Mouse (Mus musculus): ENCODE measurements around the gene Isg20. TPM values are rescaled to one million over a fixed set of nuclear protein-coding genes. Genes with fewer than 3 reads are reported as not detected.

The Isg20 gene
- polyA plus RNA-seq, 1 experiment: 8.6 TPM

DNA sequence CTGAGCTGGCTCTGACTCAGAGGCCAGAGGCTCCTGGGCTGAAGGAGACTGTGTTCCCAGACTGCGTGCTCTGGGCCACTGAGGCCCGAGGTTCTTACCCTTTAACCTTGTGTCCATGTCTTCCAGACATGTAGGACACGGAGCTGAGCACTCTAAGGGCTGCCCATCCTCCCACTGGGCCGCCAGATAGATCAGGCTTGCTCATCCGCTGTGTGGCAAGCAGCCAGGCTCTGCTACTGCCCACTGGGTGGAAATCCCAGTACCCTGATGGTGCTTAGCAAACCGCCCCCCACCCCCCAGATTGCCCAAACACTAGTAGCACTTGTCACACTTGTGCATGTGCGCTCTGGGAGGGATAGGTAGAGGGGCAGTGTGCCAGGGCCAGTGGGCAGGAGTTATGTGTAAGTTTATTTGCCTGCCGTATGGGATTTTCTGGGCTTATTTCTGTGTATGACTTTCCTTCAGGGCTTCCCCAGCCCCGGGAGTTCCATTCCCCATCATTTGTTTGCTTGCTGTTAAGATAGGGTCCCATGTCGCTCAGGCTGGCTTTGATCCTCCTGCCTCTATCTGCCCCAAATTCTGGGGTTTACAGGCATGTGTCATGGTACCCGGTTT is 1.8 kb downstream of the Isg20 start:
- Histone ChIP-seq H3K4me1 (ENCODE audit: control insufficient read depth, insufficient read depth, insufficient read length, low read length) (peaks cover 4% of the 10 kb centered on the region; the same call in 1 of the 2 replicates), H3K27ac (replicated peaks; ENCODE audit: low read depth, low read length) (no peak overlapping the region), H3K4me3 (ENCODE audit: insufficient read depth, low read depth, low read length) (no peak overlapping the region)

DNA sequence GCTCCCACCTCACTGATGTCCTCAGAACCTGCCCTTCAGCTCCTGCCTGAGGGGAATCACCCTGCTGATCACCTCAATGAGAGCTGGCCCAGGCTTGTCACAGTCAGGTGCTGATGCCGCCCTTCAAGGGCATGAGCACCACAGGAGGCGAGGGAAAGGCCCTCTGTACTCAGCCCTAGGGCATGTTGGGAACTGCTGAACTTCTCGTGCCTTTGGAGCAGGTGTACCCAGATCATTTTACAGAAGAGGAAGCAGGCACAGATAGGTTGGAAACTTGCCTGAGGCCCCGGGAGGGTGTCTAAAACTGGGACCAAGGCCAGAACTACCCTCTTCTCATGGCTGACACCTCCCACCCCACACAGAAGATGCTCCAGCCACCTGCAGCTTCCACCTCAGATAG is 5.5 kb downstream of the Isg20 start:
- Histone ChIP-seq H3K27ac (replicated peaks; ENCODE audit: low read depth, low read length) (no peak overlapping the region), H3K4me3 (ENCODE audit: insufficient read depth, low read depth, low read length) (no peak overlapping the region), H3K4me1 (ENCODE audit: control insufficient read depth, insufficient read depth, insufficient read length, low read length) (peaks cover 4% of the 10 kb centered on the region; the same call in 1 of the 2 replicates)

DNA sequence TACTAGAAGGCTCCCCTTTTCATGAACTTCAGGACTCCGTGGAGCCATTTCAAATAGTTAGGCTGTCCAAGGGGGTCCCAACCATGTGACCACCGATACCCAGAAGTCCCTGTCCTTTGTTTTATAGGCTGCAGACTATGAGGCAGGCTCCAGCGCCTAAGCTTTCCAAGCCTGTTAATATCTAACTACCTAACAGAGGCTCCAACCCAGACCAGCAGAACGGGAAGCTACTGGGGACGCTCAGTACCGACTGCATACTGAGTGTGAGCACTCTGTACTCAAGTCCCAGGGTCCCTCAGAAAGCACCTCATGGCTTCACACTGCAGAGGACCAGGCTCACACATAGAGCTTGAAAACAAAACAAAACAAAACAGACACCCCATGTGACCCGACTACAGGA is 9.3 kb downstream of the Isg20 start:
- Histone ChIP-seq H3K4me3 (ENCODE audit: insufficient read depth, low read depth, low read length) (no peak overlapping the region), H3K27ac (replicated peaks; ENCODE audit: low read depth, low read length) (no peak overlapping the region), H3K4me1 (ENCODE audit: control insufficient read depth, insufficient read depth, insufficient read length, low read length) (no peaks in the 10 kb centered on the region)

GRCm38 (mm10) chr7:78924300-78924699 is 11.1 kb downstream of the Isg20 start:
- H3K27ac ChIP-seq (replicated peaks; ENCODE audit: low read depth, low read length): no peak overlapping the region
- H3K4me1 ChIP-seq (ENCODE audit: control insufficient read depth, insufficient read depth, insufficient read length, low read length): no peaks in the 10 kb centered on the region
- H3K4me3 ChIP-seq (ENCODE audit: insufficient read depth, low read depth, low read length): no peak overlapping the region

DNA sequence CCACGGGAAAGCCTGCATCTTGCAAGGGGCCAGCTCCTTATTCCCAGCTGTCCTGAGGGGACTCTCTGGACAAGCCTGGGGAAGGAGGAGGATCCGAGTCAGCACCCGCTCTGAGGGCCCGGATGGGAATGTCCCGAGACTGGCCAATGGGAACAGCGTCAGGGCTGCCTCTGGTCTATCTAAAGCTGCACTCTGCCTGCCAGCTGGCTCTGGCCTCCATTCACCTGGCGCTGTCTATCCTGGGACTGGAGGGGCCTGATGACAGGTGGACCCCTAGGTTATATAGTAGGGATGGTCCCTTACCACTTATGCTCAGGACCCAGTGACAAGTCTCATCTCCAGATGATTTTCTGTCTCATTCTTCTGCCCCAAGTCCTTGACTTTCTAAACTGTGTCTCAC is 11.6 kb downstream of the Isg20 start:
- Histone ChIP-seq H3K4me1 (ENCODE audit: control insufficient read depth, insufficient read depth, insufficient read length, low read length) (no peaks in the 10 kb centered on the region), H3K4me3 (ENCODE audit: insufficient read depth, low read depth, low read length) (no peak overlapping the region), H3K27ac (replicated peaks; ENCODE audit: low read depth, low read length) (no peak overlapping the region)

DNA sequence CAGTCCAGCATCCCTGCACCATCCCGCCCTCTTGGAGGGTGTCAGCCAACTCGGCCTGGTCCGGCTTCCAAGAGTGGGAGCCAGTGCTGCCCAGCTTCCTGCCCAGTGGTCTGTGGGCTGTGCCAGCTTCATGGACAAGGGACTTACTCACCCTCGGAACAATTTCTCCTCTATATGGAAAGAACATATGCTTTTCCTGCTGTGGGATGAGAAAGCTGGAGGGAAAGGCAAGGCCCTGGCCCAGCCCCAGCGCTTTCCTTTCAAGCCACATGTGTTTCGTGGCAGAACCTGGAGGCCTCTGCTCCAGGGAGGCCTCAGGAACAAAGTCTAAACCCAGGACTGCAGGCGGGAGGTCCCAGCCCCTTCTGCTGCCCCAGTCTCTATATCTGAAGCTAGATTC is 12.5 kb downstream of the Isg20 start:
- no peak overlapping the region for H3K27ac ChIP-seq (replicated peaks; ENCODE audit: low read depth, low read length)
- no peak overlapping the region for H3K4me3 ChIP-seq (ENCODE audit: insufficient read depth, low read depth, low read length)

DNA sequence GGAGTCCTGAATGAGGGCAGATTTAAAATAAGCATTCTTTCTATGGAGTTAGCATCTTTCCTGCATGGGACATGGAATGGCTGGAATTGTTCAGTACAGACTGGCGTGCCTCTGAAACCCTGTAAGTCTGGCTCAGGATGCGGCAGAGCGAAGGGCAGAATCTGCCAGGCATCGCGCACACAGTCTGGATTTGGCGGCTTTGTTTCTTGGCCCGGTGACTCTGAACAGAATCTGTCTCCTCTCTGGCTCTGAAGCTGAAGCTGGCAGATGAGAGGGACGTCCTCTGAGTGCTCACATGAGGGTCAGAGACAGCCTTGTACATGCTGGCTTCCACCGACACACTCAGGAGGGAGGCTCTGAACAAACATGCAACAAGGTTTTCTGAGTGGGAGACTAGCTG is 12.9 kb downstream of the Isg20 start:
- H3K4me3 ChIP-seq (ENCODE audit: insufficient read depth, low read depth, low read length): no peak overlapping the region
- no peaks in the 10 kb centered on the region for H3K4me1 ChIP-seq (ENCODE audit: control insufficient read depth, insufficient read depth, insufficient read length, low read length)
- no peak overlapping the region for H3K27ac ChIP-seq (replicated peaks; ENCODE audit: low read depth, low read length)

More for the DNA sequence above, 12.5 kb downstream of the Isg20 start:
- no peaks in the 10 kb centered on the region for H3K4me1 ChIP-seq (ENCODE audit: control insufficient read depth, insufficient read depth, insufficient read length, low read length)

GRCm38 (mm10) chr7:78927266-78927665 is 14.0 kb downstream of the Isg20 start:
- Histone ChIP-seq H3K4me3 (ENCODE audit: insufficient read depth, low read depth, low read length) (no peak overlapping the region), H3K27ac (replicated peaks; ENCODE audit: low read depth, low read length) (no peak overlapping the region), H3K4me1 (ENCODE audit: control insufficient read depth, insufficient read depth, insufficient read length, low read length) (no peaks in the 10 kb centered on the region)

DNA sequence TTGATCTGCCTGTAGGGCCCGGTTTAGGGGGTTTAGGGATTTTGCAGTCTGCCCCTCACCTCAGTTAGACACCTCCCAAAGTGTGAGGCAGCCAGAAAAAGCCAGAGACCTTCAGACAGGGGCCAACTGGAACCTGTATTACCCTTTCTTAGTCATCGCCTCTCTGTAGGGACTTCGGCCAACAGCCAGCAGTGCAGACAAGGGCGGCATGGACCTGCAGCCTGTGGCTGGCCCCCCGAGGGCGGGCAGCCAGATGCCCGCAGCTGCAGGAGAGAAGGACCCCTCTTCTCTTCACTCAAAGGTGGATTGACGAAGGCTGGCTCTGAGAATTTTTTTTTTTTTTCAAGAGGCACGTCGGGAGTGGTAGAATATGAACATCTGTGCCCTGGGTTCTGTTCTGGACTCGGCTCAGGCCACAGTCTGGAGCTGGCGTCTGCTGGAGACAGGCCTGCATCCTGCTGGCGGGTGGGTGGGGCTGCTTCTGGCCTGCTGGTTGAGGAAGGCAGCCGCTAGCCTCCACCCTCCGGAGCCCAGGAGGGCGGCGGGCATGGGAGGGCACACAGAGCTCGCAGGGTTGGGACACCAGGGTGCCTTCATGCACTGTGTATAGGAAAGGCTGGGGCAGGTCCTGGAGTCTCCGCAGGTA is 25.9 kb downstream of the Isg20 start:
- Histone ChIP-seq H3K27ac (replicated peaks; ENCODE audit: low read depth, low read length) (no peak overlapping the region), H3K4me3 (ENCODE audit: insufficient read depth, low read depth, low read length) (no peak overlapping the region)

DNA sequence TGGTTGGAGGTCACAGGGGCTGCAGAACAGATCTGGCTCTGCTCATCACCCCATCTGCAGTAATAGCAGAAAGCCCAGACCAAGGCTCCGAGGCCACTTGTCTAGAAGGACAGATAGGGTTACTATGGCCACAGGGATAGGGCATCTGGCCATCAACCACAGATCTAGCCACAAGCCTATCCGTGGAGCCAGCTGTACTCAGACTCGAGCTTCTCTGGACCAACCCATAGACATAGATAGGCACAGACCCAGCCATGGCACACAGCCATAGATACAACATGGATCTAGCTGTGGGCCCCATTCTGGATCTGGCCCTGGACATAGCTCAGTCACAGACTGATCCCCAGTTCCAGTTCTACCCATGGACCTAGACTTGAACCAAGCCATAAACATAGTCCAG is 27.7 kb downstream of the Isg20 start:
- Histone ChIP-seq H3K27ac (replicated peaks; ENCODE audit: low read depth, low read length) (no peak overlapping the region), H3K4me3 (ENCODE audit: insufficient read depth, low read depth, low read length) (no peak overlapping the region), H3K4me1 (ENCODE audit: control insufficient read depth, insufficient read depth, insufficient read length, low read length) (no peaks in the 10 kb centered on the region)

More for the DNA sequence above, 25.9 kb downstream of the Isg20 start:
- H3K4me1 ChIP-seq (ENCODE audit: control insufficient read depth, insufficient read depth, insufficient read length, low read length): no peaks in the 10 kb centered on the region

DNA sequence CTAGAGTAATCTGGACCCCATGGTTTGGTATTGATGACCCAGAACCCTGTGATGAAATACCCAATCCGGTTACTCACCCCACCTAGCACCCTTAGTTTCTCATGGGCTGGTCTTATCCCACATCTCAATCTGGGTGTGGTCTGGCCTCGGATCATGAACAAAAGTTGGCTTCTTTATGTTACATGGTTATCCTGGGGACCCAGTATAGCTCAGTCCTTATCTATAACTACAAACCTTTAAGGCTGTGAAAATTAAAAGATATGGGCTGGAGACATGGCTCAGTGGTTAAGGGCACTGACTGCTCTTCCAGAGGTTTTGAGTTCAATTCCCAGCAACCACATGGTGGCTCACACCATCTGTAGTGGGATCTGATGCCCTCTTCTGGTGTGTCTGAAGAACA is 29.3 kb downstream of the Isg20 start:
- no peak overlapping the region for H3K4me3 ChIP-seq (ENCODE audit: insufficient read depth, low read depth, low read length)
- no peak overlapping the region for H3K27ac ChIP-seq (replicated peaks; ENCODE audit: low read depth, low read length)
- H3K4me1 ChIP-seq (ENCODE audit: control insufficient read depth, insufficient read depth, insufficient read length, low read length): no peaks in the 10 kb centered on the region

- H3K27ac ChIP-seq (replicated peaks; ENCODE audit: low read depth, low read length): no peak overlapping the region
- H3K4me3 ChIP-seq (ENCODE audit: insufficient read depth, low read depth, low read length): no peak overlapping the region
Measured at GRCm38 (mm10) chr7:78953886-78954572, 40.8 kb downstream of the Isg20 start.

GRCm38 (mm10) chr7:78954619-78955018 is 41.4 kb downstream of the Isg20 start:
- Histone ChIP-seq H3K4me1 (ENCODE audit: control insufficient read depth, insufficient read depth, insufficient read length, low read length) (no peaks in the 10 kb centered on the region), H3K4me3 (ENCODE audit: insufficient read depth, low read depth, low read length) (no peak overlapping the region), H3K27ac (replicated peaks; ENCODE audit: low read depth, low read length) (no peak overlapping the region)

More at GRCm38 (mm10) chr7:78953886-78954572, 40.8 kb downstream of the Isg20 start:
- no peaks in the 10 kb centered on the region for H3K4me1 ChIP-seq (ENCODE audit: control insufficient read depth, insufficient read depth, insufficient read length, low read length)

- Histone ChIP-seq H3K27ac (replicated peaks; ENCODE audit: low read depth, low read length) (no peak overlapping the region), H3K4me1 (ENCODE audit: control insufficient read depth, insufficient read depth, insufficient read length, low read length) (no peaks in the 10 kb centered on the region), H3K4me3 (ENCODE audit: insufficient read depth, low read depth, low read length) (no peak overlapping the region)
Measured at GRCm38 (mm10) chr7:78955086-78955485, 41.9 kb downstream of the Isg20 start.

DNA sequence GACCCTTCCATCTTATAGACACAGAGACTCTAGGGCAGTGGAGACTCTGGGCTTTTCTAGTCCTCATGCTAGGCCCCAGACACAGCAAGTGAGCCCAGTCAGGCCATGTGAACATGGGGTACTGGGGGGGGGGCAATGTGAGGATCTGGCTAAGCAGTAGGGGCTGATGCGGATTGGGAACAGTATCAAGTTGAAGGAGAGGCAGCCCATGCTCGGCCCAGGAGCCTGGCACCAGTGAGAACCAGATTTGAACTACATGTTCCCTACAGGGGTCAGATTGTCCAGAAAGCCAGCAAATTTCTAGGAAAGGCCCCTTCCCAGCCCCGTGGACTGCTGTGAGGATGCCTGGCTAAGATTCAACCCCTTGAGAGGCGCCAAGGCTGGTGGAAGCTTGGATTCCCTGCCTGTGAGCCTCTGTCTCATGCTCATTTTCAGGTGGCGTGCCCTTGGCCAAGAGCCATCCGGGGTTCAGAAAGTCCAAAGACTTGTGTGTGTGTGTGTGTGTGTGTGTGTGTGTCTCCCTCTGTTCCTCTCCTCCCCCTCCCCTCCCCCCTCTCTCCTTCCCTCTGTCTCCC is 45.4 kb downstream of the Isg20 start:
- Histone ChIP-seq H3K4me1 (ENCODE audit: control insufficient read depth, insufficient read depth, insufficient read length, low read length) (no peaks in the 10 kb centered on the region), H3K4me3 (ENCODE audit: insufficient read depth, low read depth, low read length) (no peak overlapping the region), H3K27ac (replicated peaks; ENCODE audit: low read depth, low read length) (no peak overlapping the region)
